Mouse (Mus musculus) thymus, postnatal 10 days (tissue): ENCODE data around the gene Tril.
A peak's percentile ranks its signal among the peaks of the same experiment; 100 is the strongest.

ENCODE experiments used
- DNase-seq, 2 experiments: peaks; one replicate each; pipeline ENCODE4 v3.0.0; 2021; ENCODE audit warnings: low spot score in 2 of 2

Tril gene

DNA sequence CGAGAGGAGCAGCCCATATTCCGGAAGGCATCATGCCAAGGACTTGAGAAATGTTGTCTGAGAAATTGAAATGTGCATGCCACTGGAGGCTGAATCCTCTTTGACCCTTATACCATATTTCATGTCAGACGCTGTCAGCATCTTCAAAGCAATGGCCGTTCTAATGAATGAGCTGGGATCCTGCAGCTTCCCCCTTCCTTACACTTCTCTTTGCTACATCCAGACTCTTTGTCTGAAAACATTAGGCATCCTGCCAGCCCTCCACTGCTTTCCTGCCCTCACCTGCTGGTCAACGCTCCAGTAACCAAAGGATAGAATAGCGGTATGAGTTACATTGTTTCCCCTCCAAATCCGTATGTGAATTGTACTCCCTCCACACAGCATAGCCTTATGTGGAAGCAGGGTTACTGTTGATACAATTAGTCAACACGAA, 14.0 kb downstream of the Tril start:
- DNase-seq, result no peak

DNA sequence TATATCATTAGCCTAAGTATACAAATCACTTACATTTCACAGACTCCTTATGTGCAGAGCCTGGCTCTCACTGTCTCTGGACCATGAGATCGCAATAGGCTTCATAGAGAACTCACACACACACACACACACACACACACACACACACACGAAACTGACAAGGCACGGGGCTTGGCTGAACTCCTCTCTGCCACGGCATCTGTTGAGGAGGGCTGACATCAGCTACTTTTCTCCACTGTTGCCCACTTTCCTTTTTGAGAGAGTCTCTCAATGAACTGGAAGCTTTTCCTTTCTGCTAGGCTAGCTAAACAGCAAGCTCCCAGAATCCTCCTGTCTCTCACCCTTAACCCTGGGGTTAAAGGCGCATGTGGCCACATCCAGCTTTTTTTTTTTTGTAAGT, 14.6 kb downstream of the Tril start:
- no peak for DNase-seq

DNA sequence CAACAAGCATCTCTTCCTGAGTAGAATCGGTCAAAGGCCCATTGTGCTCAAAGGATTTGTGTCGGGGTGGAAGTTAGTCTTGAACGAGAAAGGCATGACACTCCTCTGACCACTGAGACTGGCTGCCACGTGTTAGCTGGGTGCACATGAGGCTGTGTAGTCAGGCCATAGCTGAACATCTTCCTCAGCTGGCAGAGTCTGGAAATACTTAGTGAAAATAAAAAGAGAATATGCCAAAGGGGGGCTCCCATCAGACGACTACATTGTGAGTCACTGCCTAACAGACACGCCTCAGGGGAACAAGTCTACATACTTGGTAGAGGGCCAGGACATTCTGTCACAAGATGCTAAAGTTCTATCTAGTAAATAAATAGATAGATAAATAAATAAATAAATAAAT, 16.5 kb downstream of the Tril start:
- no peak for DNase-seq

DNA sequence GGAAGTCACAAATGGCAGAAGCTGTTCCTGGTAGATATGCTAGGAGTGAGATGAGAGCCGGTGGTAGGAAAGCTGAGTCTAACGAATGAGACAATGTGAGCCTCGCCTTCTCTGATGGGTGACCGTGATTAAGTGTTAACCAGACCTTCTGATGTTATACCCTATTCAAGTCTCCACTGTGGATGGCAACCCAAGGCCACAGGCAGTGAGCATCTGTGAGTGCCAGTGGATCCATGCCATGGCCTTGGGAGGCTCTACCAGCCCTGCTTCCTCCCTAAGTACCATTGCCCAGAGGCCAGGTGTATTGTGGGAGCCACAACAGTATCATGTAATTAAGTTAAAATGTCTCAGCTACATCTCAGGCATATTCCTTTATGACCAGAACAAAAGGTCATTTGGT, 17.1 kb downstream of the Tril start:
- DNase-seq, result no peak

DNA sequence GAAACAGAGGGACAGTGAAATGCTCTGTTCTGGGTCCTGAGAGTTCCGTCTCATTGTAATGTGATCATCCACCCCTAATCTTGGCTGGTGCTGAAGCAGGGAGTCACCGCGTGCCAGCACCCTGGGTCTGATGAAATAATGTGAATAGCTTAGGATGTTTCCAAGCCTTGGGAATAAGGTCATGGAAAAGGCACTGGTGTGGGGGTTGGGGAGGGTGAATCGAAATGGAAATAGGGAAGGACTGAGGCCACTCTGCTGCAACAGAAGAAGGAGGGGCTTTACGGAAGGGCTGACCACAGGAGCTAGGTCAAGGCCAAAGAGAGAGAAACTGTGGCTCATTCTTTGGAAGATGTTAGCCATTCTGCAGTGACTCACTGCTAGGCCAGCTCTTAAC, 18.7 kb downstream of the Tril start:
- DNase-seq, result no peak

DNA sequence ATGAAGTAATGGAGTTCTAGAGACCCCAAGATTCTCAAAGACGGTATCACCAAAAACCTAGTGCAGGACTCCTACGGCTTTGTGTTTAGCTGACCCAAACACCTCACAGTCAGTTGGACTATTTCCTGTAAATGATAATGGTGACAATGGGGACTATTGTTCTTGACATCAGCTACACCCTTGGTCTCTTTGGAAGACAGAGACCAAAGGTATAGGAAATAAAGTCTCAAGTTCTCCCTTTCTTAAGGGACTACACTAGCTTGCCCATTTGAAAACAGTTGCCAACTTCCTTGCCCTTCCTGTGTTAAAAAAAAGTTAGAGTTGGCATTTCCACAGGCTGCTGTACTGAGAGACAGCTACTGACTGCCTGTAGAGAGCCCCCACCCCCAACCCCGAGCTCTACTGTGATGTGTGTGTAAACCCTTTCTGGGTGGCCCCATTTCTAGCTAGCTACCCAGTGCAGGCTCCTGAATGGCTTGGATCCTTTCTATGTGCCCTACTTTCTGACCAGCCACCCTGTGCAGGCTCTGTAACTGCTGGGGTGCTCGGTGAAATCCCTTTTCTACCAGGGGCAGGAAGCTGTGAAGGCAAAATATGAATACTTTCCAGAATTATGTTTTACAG, 19.2 kb downstream of the Tril start:
- no peak for DNase-seq

DNA sequence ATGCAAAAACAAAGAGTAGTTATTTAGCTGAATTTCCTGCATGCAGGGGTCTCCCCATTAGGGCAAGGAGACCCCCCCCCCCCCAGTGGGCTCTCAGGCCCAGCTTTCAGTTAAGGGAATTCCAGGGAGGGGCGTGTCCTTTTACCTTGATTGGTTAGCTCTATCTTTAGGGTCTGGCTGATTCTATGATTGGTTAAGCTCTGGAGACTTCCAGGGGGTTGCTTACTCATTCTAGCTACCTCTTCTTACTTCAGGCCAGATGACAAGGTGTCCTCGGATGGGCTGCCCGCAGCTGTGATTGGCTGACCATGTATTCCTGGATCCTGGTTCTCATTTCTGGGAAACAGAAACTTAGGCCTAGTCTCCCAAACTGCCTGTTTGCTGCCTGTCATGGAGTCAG, 21.8 kb downstream of the Tril start:
- no peak for DNase-seq

DNA sequence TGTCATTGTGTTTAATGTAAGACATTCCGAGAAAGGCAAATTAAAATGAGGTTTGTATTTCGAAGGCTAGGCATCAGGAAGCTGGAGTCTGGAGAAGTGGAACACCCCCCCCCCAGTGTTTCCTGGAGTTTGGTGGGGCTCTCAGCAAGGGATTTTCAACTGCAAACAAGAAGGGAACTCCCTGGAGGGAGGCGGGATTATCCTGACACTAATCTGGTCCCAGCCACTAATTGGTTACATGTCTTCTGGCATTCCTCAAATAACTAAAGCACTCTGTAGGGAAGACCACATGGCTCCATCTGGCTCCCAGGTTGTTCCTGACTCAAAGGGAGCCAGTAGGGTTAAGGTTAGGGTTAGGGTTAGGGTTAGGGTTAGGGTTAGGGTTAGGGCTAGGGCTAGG, 23.8 kb downstream of the Tril start:
- DNase-seq, result no peak

DNA sequence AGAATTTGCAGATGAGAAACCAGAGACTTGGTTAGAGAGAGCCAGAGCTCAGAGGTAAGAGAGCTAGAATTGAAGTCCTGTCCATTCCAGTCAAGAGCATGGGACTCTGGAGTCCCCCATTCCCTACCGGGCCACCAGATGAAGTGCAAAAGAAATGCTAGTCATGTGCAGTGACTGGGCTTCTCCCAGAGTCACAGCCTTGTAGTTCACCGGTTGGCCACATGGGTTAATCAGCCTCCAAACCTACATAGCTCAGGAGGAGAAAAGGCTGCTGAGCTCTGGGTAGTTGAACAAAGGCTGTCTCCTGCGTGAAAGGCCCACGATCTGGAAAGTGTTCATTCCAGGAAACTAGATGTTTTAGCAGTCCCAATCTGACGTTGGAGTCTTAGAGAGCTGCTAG, 24.8 kb downstream of the Tril start:
- DNase-seq, result peak in 1 of 2 experiments; percentile 28

DNA sequence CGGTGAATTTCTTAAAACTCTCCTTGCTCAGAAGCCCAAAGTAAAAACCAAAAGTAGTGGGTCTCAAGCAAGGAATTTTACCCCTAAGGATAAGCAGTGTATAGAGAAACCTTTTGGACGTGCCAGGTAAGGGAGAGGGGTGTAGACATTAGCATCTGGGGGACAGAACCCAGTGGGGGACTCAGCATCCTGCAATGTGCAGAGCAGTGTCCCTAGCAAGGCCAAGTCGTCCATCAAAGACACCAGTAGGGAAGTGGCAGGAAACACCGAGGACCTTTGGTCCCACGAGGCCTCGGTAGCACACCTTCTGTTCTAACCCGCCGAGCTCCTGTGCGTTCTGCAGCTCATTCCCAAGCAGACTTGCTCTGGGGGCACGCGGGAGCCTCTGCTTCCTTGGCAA, 25.6 kb downstream of the Tril start:
- DNase-seq, result no peak

DNA sequence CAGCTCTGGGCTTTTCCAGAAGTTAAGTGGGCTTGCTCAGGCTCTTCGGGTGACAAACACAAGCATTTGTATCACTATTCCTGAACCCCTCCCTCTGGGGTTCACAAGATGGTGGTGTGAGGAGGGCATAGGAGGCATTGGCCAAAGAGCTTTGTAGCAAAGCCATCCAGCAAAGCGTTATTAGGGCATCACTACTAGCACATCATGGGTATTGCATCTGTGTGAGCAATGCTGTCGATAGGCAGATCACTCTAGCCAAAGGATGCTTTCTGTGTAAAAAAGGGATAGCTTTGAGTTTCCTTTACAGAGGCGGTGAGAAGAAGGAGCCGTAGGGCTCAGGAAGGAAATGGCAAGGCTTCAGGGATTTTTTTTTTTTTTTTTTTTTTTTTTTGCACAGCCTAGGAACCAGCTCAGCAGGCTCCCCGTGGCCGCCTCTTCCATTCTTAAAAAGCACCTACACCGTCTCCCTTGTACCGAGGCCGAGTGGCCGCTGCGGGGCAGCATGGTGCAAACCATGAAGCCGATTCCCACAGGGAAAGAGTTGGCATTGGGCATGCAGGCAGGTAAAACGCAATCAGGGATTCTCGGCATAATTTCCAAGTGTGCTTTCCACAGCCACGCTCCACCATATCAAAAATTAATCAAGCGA, 26.2 kb downstream of the Tril start:
- no peak for DNase-seq

DNA sequence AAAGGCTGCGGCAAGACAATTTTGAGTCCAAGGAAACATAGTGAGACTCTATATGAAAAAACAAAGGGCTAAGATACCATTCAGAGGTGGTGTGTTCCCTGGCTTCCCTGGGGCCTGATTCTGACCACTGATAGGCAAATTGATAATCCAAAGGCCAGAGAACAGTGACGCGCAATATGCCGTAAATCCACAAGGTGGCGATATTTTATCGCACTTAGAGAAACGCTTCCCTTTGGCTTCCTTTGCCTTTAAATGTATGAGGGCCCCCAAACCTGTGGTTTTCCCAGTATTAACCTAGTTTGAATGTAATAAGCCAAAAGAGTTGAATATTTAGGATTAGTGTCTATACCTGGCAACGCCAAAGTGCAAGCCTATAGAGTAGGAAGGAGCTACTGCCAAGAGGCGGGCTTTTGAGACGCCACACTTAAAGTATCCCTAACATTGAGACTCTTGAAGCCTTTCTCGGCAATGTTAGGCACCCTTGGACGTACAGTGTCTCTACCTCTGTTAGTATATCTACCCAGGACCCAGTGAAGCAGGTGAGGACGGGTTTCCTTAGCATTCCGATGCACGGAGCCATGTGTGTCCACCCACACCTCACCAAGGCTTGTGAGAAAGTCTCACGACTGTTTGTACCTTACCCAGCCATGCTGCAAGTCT, 37.6 kb downstream of the Tril start:
- DNase-seq, result peak in 1 of 2 experiments; percentile 17

DNA sequence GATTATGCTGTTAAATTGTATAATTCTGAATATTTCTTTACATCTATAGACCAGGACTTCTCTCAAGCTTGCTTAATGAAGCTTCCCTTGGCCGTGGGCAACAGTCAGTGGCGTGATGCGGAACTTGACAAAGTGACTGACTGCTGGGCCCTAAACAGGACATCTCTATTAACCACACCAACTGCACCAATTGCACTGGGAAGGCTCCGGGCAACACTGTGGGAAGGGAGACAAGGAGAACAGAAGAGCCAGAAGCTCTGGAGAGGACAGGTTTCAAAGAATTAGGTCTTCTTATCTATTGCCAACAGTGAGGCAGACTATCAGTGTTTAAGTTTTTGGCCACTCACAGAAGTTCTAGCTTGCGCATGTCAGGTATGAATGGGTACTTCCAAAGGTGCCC, 38.4 kb downstream of the Tril start:
- no peak for DNase-seq

DNA sequence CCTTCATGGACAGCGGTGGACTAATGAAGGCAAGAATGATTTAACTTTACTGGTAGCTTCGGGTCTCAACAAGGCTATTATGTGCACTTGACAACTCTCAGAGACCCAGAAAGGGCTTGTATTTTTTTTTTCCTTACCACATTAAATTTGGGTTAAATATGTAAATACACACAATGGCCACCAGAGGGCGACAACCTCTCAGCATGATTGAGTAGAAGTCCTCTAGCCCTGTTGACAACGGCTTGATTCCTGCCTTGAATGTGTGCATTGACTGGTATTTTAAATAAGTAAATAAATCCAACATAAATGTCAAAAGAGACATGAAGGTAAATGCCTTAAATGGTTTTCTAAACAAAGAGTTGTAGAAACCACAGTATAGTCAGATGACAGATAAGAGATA, 39.5 kb downstream of the Tril start:
- peak in 1 of 2 experiments; percentile 39 for DNase-seq

DNA sequence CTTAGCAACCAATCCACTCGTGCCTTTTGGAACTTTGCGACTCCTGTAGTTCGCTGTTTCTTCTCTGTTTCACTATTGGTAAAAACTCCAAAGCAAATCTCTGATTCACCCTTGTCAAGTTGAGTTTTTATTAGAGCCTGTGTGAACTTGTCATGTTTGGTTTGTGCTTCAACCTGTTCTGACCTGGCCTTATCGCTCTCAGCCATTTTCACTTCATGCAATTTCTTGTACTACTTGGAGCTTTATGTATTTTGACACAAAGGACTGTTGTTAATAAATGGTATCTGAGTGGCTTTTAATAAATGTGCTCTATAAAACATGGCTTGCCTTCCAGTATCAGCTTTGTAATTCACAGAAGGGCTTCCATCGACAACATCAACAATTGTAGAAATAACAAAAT, 40.6 kb downstream of the Tril start:
- no peak for DNase-seq

DNA sequence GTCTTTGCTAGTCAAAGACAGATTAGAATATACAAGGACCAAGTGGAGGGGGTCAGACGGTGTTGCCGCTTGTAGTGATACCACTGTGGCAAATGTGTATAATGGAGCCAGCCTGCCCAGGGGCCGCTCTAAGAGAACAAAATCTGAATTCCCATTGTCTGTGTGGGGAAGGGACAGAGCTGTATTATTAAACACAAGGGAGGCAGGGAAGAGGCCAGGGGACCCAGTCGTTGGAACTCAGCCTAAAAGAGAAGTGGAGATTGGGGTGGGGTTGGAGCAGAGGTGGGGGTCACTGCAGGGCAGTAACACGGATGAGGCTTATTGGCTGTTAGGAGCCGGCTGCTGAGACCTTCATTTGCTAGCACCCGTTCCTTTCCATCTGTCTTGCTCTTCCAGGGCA, 41.1 kb downstream of the Tril start:
- DNase-seq, result no peak

DNA sequence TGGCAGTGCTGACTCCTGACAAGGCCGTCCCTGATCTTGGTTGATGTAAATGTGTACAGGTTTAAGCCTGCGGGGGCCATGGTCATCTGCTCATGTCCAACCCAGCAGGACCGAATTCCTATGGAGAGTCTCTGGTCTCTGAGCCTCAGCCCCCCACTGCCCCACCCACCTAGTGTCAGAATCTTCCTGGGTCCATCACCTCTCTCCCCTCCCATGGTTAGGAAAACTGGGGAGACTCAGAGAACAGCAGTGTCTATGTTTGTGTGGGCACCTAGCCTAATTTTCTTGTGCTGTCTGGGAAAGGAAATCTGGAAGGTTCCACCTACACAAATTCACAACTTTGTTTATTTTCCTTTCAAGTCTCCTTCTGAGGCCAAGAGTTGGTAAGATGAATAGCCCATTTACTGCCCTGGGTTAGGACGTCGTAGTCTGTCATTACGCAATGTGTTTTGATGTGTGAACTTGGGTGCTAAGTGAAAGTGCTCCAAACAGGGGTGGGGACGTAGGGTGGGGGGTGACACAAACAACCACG, 42.1 kb downstream of the Tril start:
- no peak for DNase-seq

DNA sequence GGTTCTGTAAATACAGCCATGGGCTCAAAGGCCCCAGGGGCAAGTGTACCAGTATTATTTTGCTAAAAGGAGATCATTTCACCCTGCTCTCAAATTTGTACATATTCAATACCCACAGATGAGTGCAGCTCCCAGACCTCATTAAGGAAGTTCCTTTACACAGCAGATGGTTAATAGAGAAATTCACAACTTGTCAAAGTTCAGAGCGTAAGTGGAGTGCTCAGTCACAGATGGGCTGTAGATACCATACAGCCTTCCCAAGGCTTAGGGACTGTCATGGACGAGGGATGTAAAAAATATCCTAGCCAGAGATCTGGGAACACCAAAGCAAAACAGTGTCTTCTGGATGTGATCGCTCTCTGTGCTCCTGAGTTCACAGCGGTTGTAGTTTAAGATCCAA, 52.4 kb downstream of the Tril start:
- DNase-seq, result no peak

DNA sequence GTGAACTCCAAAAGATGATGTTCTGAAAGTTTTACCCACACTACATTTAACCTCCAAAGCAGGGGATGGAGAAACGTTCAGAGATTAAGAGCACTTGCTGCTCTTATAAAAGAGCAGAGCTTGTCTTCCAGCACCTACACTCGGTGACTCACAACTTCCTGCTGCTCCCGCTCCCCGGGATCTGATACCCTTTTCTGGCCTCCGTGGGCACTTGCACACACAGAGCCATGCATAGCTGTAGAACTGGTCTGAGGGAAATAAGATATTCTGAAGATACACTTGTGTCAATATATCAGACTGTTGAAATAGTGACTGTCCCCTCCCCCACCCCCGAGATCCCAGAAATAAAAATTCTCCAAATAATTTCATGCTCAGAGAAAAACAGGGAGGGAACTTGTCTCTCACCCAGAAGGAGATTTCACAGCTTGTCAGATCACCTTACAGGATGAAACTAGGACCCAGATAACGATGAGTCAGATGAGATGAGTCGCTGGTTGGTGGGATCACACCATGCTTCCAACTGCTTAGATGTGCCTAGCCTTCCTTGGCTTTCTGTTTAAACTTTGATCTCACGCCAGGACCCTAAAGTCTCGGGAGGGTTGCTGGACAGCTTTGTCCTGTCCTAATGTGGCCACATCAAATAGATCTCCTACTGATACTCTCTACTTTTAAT, 54.3 kb downstream of the Tril start:
- no peak for DNase-seq

DNA sequence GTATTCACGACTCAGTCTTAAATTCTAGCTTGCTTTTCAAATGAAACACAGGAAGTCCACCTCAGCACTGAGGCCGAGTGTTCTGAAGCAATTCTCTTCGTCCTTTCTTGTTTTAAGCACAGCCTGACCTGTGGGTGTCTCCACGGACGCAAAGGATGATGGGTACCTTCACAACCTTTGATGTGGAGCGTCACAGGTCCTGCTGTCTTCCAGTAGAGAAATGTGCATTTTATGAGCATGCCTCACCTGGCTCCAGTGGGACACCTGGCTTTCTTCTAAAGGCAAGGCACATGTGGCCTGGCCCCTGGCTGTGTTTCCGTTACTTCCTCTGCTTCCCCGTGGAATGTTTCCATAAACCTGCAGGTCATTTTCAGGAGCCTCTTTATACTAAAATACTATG, 54.9 kb downstream of the Tril start:
- DNase-seq, result no peak
